Mouse (Mus musculus): ENCODE measurements around the gene Tsen15. TPM values are rescaled to one million over a fixed set of nuclear protein-coding genes. Genes with fewer than 3 reads are reported as not detected.

The Tsen15 gene
- total RNA-seq (2023; ENCODE audit: inconsistent age), result 21.0 to 27.6 TPM (median 22.9 TPM) in 4 replicates

GRCm38 (mm10) chr1:152386188-152386835, at the start of gene Tsen15:
TSS of gene Tsen15 (minus strand) at chr1:152386688.

GRCm38 (mm10) chr1:152399790-152400555, 13.5 kb upstream of the Tsen15 start, which contains the start of gene Colgalt2:
TSS of gene Colgalt2 (plus strand) at chr1:152399830.

Other genes with a start within 250 kb of the Tsen15 start
- gene Colgalt2, start 13.1 kb upstream of the Tsen15 start, total RNA-seq (2023; ENCODE audit: inconsistent age), result not detected in 4 replicates